Mouse (Mus musculus) E14TG2a.4 (cell line): ENCODE data around the gene Ttc7b.

Experiments
- CTCF ChIP-seq: conservative IDR thresholded peaks from 2 replicates; pipeline ENCODE4 v1.5.1; 2014; ENCODE audit warnings: low read length
- NANOG ChIP-seq: IDR thresholded peaks from 2 replicates; pipeline ENCODE4 v1.6.1; 2014; ENCODE audit warnings: borderline replicate concordance, low read length, mixed read lengths
- POU5F1 ChIP-seq: IDR thresholded peaks from 2 replicates; pipeline ENCODE4 v1.6.1; 2014; ENCODE audit warnings: low read length, borderline replicate concordance

- TF ChIP-seq CTCF, result no peak
- peak; percentile 76 for TF ChIP-seq NANOG
- TF ChIP-seq POU5F1, result no peak
These were observed 13.4 kb upstream of the Ttc7b start for GRCm38 (mm10) chr12:100534028-100534427.
